8 mouse cellular contexts compared by ENCODE assay signal in genomic region chr13:100107652-100108472, GRCm38 (mm10). TPM values are rescaled to one million over a fixed set of nuclear protein-coding genes. Genes with fewer than 3 reads are reported as not detected.
DNase-seq lines count a peak whose midpoint lies in the region; ATAC-seq and TF ChIP-seq lines count a peak whose summit lies in the region.

Gene Serf1 (plus strand): TSS chr13:100108012.

- WGBS in midbrain, embryonic 10.5 days: 1% methylated on average over 76 of the region's 76 CpGs
- WGBS in small intestine, adult 2 months: under 1% methylated on average over 75 of the region's 76 CpGs

- peak within 1 kb of the TSS; percentile 69 for H3K4me3 ChIP-seq in midbrain, embryonic 10.5 days
- H3K4me3 ChIP-seq in small intestine, adult 2 months (ENCODE audit: low read depth, low read length): peak within 1 kb of the TSS; percentile 76

- peak; percentile 85 for DNase-seq in ZHBTc4 (ENCODE audit: low read depth, low spot score)
- peak; percentile 61 to 78 for DNase-seq in cerebellum, postnatal 4 days (ENCODE audit: low spot score in 2 of 2)
- peak; percentile 84 for DNase-seq in gastrocnemius, postnatal 10 days
- peak; percentile 85 to 90 for DNase-seq in left cerebral cortex, postnatal 36 days (ENCODE audit: low spot score in 2 of 2)
- DNase-seq in midbrain, embryonic 10.5 days (ENCODE audit: low spot score): peak; percentile 85
- DNase-seq in c-Kit-positive CD71-positive TER-119-positive erythroid progenitor cells, embryonic 14.5 days (ENCODE audit: low spot score): no peak

- H3K36me3 ChIP-seq in midbrain, embryonic 10.5 days: 0 out of 2 replicates have a peak, but pooled peaks cover 2% of the 10 kb centered on the region
- no peaks in the 10 kb centered on the region for H3K36me3 ChIP-seq in small intestine, adult 2 months (ENCODE audit: control insufficient read depth, insufficient read depth, low read length)

- no peaks in the 10 kb centered on the region for H3K9me3 ChIP-seq in midbrain, embryonic 10.5 days (replicated peaks)

- no peaks in the 10 kb centered on the region; the same call in 1 of the 2 replicates for H3K27me3 ChIP-seq in midbrain, embryonic 10.5 days (ENCODE audit: low read depth, poor library complexity, severe bottlenecking)
- H3K27me3 ChIP-seq in small intestine, adult 2 months (ENCODE audit: control insufficient read depth, insufficient read depth, low read length): no peaks in the 10 kb centered on the region

- H3K27ac ChIP-seq in midbrain, embryonic 10.5 days (replicated peaks): peak within 1 kb of the TSS; percentile 85
- H3K27ac ChIP-seq in small intestine, adult 2 months (ENCODE audit: insufficient read depth, low read depth, low read length): no peak within 1 kb of the TSS

- intact Hi-C loops in left cerebral cortex, postnatal 36 days (cut with DNase I): loop anchor here (10.0 kb wide), 1 partner anchor 547 kb away; the partner anchor contains the start of genes Ak6, Rad17 and Taf9

- 0 out of 2 replicates have a peak, but pooled peaks have one; percentile 23 for TF ChIP-seq POLR2A in small intestine, adult 2 months (IDR thresholded peaks at IDR 0.05; ENCODE audit: low read depth, low read length)

- peaks cover 26% of the 10 kb centered on the region for H3K4me1 ChIP-seq in midbrain, embryonic 10.5 days
- peaks cover 8% of the 10 kb centered on the region for H3K4me1 ChIP-seq in small intestine, adult 2 months (ENCODE audit: control insufficient read depth, insufficient read depth, insufficient read length, low read length)

- no peak for TF ChIP-seq CTCF in small intestine, adult 2 months (IDR thresholded peaks at IDR 0.05; ENCODE audit: extremely low read depth, insufficient read length, insufficient replicate concordance, low read depth, low read length)

- ATAC-seq in inflammation-experienced regulatory T-cells, adult 6 months: peak; percentile 36

RNA-seq across cellular contexts. Expression of gene Serf1, which starts in this region (rescaled TPM):
- total RNA-seq in gastrocnemius, postnatal 10 days (2021): 10 to 100 TPM; 25.0 to 27.1 TPM
- polyA plus RNA-seq in inflammation-experienced regulatory T-cells, adult 6 months (2017; shearing (Covaris generic)): 1 to 10 TPM; 4.0 to 5.4 (median 4.7) TPM
- 10 to 100 TPM; 18.6 to 20.8 TPM for total RNA-seq in left cerebral cortex, postnatal 36 days (2021)
- 145 and 172 TPM in 2 replicates for polyA plus RNA-seq in midbrain, embryonic 10.5 days (2016; fragmentation: Nextera tagmentation; extraction: Ambion mirVana)
- polyA plus RNA-seq in small intestine, adult 2 months (2012; rRNA removed): 1.1 and 3.9 TPM in 2 replicates

Comparison
In these comparisons a context has a peak if more than half of its experiments do, and no peak if none do; other contexts are left out.
1. RNA of gene Serf1 (polyA plus RNA-seq): 145 to 172 TPM in midbrain, embryonic 10.5 days; 4.0 to 5.4 TPM in inflammation-experienced regulatory T-cells, adult 6 months and 1.1 to 3.9 TPM in small intestine, adult 2 months; every median in the first group is over 10 times any median in the second.